Mouse (Mus musculus): ENCODE results near the gene Cxcl1. TPM values are rescaled to one million over a fixed set of nuclear protein-coding genes. Genes with fewer than 3 reads are reported as not detected.
"Not testable (repeated sequence)": the region's sequence is repeated elsewhere in the genome, so short reads cannot be mapped to it uniquely, and the experiment has no call there.

The Cxcl1 gene
- polyA plus RNA-seq (2012; ENCODE audit: insufficient read depth, insufficient read length, missing spikeins) = 0.59 and 1.4 TPM in 2 replicates

GRCm38 (mm10) chr5:90890519-90891463 lies at the start of gene Cxcl1:
Cxcl1 (plus strand) TSS chr5:90891241.
- TF ChIP-seq CTCF (IDR thresholded peaks at IDR 0.05; ENCODE audit: low read depth, low read length) = no peak
- no peak for TF ChIP-seq POLR2A (IDR thresholded peaks at IDR 0.05; ENCODE audit: borderline replicate concordance, low read depth, low read length)
- Histone ChIP-seq H3K4me1 (ENCODE audit: control insufficient read depth, insufficient read depth, low read length) (peaks cover 7% of the 10 kb centered on the region), H3K27ac (ENCODE audit: insufficient read depth, low read depth, low read length) (no peak within 1 kb of the TSS), H3K4me3 (ENCODE audit: insufficient read depth, low read length) (no peak within 1 kb of the TSS)

DNA sequence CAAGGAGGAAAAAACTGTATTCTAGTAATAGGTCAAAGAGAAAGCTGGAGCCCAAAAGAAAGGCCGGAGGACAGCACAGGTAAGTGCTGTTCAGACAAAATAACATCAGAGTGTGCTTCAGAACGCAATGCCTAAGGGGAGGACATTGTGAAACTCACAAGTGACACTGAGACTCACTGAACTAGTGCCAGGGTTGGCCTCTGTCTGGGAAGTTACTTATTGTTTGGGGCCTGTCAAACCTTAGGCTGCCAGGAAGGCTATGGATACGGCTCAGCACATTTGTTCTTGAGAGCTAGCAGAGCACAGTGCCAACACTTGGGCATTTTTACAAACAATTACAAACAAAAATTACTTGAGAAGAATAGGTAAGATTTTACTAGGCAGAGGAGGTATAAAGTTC lies 47.1 kb upstream of the Cxcl1 start:
- H3K4me3 ChIP-seq (ENCODE audit: insufficient read depth, low read length) = no peak overlapping the region
- no peaks in the 10 kb centered on the region for H3K4me1 ChIP-seq (ENCODE audit: control insufficient read depth, insufficient read depth, low read length)
- no peak overlapping the region for H3K27ac ChIP-seq (ENCODE audit: insufficient read depth, low read depth, low read length)
- TF ChIP-seq CTCF (IDR thresholded peaks at IDR 0.05; ENCODE audit: low read depth, low read length) (no peak), POLR2A (IDR thresholded peaks at IDR 0.05; ENCODE audit: borderline replicate concordance, low read depth, low read length) (no peak)

DNA sequence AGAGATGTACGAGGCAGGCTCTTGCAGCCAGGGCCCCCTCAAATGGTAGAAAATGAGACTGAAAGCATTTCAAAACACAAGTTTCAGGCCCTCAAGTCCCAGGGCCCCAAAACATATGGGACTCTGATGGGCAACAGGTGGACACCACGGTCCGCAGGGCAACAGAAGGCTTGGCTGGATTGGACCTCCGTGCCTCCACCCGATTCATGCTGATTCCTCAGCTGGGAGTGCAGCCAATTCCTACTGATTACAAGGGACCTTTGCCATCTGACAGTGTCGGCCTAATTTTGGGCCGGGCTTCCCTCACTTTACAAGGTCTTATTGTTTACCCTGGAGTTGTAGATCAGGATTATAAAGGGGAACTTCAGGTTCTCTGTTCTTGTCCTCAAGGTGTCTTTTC lies 40.9 kb upstream of the Cxcl1 start:
- H3K4me3 ChIP-seq (ENCODE audit: insufficient read depth, low read length); H3K27ac ChIP-seq (ENCODE audit: insufficient read depth, low read depth, low read length): not testable (repeated sequence)
- peaks cover 11% of the 10 kb centered on the region for H3K4me1 ChIP-seq (ENCODE audit: control insufficient read depth, insufficient read depth, low read length)

DNA sequence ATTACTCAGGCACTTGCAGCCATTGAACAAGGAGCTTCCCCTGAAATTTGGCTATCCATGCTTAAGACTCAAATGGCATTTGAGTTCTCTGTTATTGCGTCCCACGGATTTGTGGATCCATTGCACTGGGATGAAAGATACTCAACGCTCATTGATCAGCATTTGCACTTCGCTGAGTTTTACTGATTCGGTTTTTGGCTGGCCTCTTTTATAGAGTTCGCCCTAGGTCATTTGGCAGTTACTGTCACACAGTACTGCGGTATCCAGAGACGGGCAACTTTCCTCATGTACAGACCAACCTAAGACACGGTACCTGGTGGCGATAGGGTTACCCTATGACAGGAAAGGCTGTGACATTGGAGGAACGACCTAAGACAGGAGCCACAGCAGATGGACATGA lies 39.6 kb upstream of the Cxcl1 start:
- not testable (repeated sequence) for H3K4me3 ChIP-seq (ENCODE audit: insufficient read depth, low read length); H3K27ac ChIP-seq (ENCODE audit: insufficient read depth, low read depth, low read length)
- H3K4me1 ChIP-seq (ENCODE audit: control insufficient read depth, insufficient read depth, low read length) = peaks cover 11% of the 10 kb centered on the region

DNA sequence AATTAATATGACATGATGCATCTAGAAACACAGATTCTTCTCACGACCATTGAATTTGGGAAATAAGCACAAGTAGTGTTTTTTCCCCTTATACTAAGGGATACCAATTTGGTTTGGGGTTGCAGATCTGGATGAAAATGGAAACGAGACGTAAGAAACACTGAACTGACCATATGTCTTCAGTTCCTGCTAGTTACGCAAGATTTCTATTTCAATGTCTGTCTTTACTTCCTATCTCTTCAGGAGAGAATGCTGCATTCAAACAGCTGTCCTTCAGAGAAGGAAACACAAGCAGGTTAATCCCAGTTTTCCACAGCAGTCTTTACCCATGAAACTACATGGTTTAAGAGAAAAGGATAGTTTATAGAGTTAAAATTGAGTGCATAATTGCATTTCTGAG lies 37.8 kb upstream of the Cxcl1 start:
- TF ChIP-seq POLR2A (IDR thresholded peaks at IDR 0.05; ENCODE audit: borderline replicate concordance, low read depth, low read length) (no peak), CTCF (IDR thresholded peaks at IDR 0.05; ENCODE audit: low read depth, low read length) (no peak)
- peaks cover 20% of the 10 kb centered on the region for H3K4me1 ChIP-seq (ENCODE audit: control insufficient read depth, insufficient read depth, low read length)
- H3K27ac ChIP-seq (ENCODE audit: insufficient read depth, low read depth, low read length) = peak overlapping the region; percentile 18; the same call in 1 of the 2 replicates
- no peak overlapping the region for H3K4me3 ChIP-seq (ENCODE audit: insufficient read depth, low read length)

DNA sequence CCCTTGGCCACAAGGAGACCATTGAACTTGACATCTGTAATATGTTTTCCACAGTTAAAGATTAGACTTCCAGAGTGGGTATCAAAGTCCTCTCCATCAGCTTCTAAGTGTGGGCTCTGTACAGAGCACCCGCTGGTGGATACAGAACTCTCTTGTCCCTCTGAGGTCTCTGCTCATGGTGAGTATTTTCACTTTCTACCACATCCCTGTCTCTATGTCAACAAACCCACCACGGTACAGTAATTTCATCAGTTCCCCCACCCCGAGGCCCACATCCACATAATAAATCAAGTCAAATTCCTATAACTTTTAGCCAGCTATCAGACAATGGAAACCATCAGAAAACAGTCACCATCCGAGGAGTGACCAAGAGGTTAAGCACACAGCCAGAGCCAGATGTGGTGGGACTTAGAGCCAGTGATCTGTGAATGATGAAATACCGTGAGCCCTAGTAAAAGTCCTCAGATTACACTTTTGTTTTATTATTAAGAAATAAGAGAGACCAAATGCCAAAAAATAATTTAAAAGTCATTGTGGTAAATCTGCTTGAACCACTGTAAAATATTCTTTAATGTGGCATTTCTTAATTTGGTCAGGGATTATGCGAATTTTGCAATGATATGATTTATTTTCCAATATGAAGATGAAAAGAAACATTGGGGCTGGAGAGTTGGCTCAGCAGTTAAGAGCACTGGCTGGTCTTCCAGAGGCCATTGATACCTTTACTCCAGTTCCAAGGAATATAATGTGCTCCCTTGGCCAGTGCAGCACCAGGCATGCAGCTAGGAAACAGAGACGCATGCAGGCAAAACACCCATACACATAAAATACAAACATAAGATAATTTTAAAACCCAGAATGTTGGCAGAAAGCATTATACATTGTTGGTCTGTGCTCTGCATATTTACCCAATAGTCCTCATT lies 35.5 kb upstream of the Cxcl1 start:
- peaks cover 25% of the 10 kb centered on the region for H3K4me1 ChIP-seq (ENCODE audit: control insufficient read depth, insufficient read depth, low read length)
- no peak for TF ChIP-seq CTCF (IDR thresholded peaks at IDR 0.05; ENCODE audit: low read depth, low read length)
- no peak for TF ChIP-seq POLR2A (IDR thresholded peaks at IDR 0.05; ENCODE audit: borderline replicate concordance, low read depth, low read length)
- no peak overlapping the region for H3K4me3 ChIP-seq (ENCODE audit: insufficient read depth, low read length)
- H3K27ac ChIP-seq (ENCODE audit: insufficient read depth, low read depth, low read length) = no peak overlapping the region

- Histone ChIP-seq H3K4me1 (ENCODE audit: control insufficient read depth, insufficient read depth, low read length) (peaks cover 35% of the 10 kb centered on the region), H3K27ac (ENCODE audit: insufficient read depth, low read depth, low read length) (no peak overlapping the region), H3K4me3 (ENCODE audit: insufficient read depth, low read length) (no peak overlapping the region)
- no peak for TF ChIP-seq CTCF (IDR thresholded peaks at IDR 0.05; ENCODE audit: low read depth, low read length)
- TF ChIP-seq POLR2A (IDR thresholded peaks at IDR 0.05; ENCODE audit: borderline replicate concordance, low read depth, low read length) = no peak
Observed at GRCm38 (mm10) chr5:90857463-90857862, 33.6 kb upstream of the Cxcl1 start.

DNA sequence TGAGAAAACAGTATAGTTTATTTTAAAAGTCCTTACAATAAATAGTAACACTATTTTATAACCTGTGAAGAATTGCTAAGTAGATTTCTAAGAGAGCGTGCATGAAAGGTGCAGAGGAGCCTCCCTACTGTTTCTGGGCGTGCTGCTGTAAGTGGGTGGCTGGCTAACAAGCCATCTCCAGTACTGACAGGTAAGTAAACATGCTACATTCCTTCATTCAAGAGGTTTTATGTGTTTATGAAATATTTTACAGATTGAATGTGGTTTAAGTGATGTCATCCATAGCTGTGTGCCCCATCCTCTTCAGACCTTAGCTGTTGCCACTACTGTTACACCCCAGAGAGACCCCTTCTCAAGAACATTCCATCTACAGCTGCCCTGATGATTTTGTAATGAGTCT lies 32.6 kb upstream of the Cxcl1 start:
- TF ChIP-seq POLR2A (IDR thresholded peaks at IDR 0.05; ENCODE audit: borderline replicate concordance, low read depth, low read length) (no peak), CTCF (IDR thresholded peaks at IDR 0.05; ENCODE audit: low read depth, low read length) (no peak)
- H3K4me3 ChIP-seq (ENCODE audit: insufficient read depth, low read length) = no peak overlapping the region
- peaks cover 33% of the 10 kb centered on the region for H3K4me1 ChIP-seq (ENCODE audit: control insufficient read depth, insufficient read depth, low read length)
- no peak overlapping the region for H3K27ac ChIP-seq (ENCODE audit: insufficient read depth, low read depth, low read length)

DNA sequence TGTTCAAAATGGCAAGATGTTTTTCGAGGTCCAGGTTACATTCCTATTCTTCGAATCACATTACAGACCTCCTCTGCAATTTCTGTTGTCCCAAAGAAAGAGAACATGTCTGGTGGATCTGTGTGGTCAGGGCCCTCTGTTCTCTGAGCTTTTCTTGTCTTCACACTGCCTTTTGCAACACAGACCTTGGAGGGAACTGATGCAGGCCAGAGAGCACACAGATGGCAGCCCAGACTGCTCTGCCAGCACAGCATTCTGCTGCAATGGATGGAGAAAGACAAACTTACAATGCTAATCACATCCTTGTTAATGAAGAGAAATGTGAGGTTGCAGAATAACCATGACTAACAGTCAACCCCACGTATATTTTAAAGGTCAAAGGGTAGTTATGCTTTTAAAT lies 32.0 kb upstream of the Cxcl1 start:
- peaks cover 28% of the 10 kb centered on the region for H3K4me1 ChIP-seq (ENCODE audit: control insufficient read depth, insufficient read depth, low read length)
- no peak overlapping the region for H3K4me3 ChIP-seq (ENCODE audit: insufficient read depth, low read length)
- TF ChIP-seq CTCF (IDR thresholded peaks at IDR 0.05; ENCODE audit: low read depth, low read length) (no peak), POLR2A (IDR thresholded peaks at IDR 0.05; ENCODE audit: borderline replicate concordance, low read depth, low read length) (no peak)
- H3K27ac ChIP-seq (ENCODE audit: insufficient read depth, low read depth, low read length) = no peak overlapping the region

GRCm38 (mm10) chr5:90861876-90862375 lies 29.1 kb upstream of the Cxcl1 start:
- Histone ChIP-seq H3K4me1 (ENCODE audit: control insufficient read depth, insufficient read depth, low read length) (peaks cover 27% of the 10 kb centered on the region), H3K4me3 (ENCODE audit: insufficient read depth, low read length) (no peak overlapping the region), H3K27ac (ENCODE audit: insufficient read depth, low read depth, low read length) (no peak overlapping the region)
- no peak for TF ChIP-seq POLR2A (IDR thresholded peaks at IDR 0.05; ENCODE audit: borderline replicate concordance, low read depth, low read length)
- no peak for TF ChIP-seq CTCF (IDR thresholded peaks at IDR 0.05; ENCODE audit: low read depth, low read length)
